In genomic region chr19:57123503-57124137, GRCm38 (mm10) we compare ENCODE assay signal across 8 mouse cellular contexts.
DNase-seq lines count a peak whose midpoint lies in the region; ATAC-seq and TF ChIP-seq lines count a peak whose summit lies in the region.

No protein-coding gene starts in this region.

- no peaks in the 10 kb centered on the region for H3K9me3 ChIP-seq in intestine, embryonic 14.5 days (ENCODE audit: control insufficient read depth, low read length)

- WGBS in intestine, embryonic 14.5 days, result 65% methylated on average over 11 of the region's 11 CpGs
- WGBS in spleen, adult 2 months, result 7% methylated on average over 11 of the region's 11 CpGs

- no peak overlapping the region for H3K4me3 ChIP-seq in brown adipose tissue, adult 24 weeks (ENCODE audit: insufficient read depth, low read depth, low read length)
- H3K4me3 ChIP-seq in intestine, embryonic 14.5 days (ENCODE audit: low read depth, low read length), result no peak overlapping the region
- 0 out of 2 replicates have a peak overlapping the region, but pooled peaks have one; percentile 11 for H3K4me3 ChIP-seq in spleen, adult 2 months (ENCODE audit: extremely low read depth, insufficient read depth, insufficient read length)

- H3K4me1 ChIP-seq in brown adipose tissue, adult 24 weeks (ENCODE audit: control insufficient read depth, insufficient read depth, insufficient read length, low read length), result peaks cover 12% of the 10 kb centered on the region
- peaks cover 9% of the 10 kb centered on the region for H3K4me1 ChIP-seq in intestine, embryonic 14.5 days (replicated peaks; ENCODE audit: control insufficient read depth, insufficient read depth, low read length)
- H3K4me1 ChIP-seq in spleen, adult 2 months (ENCODE audit: control insufficient read depth, insufficient read depth, insufficient read length), result peaks cover 33% of the 10 kb centered on the region

- H3K36me3 ChIP-seq in intestine, embryonic 14.5 days (ENCODE audit: control insufficient read depth, insufficient read depth, low read length), result no peaks in the 10 kb centered on the region
- no peaks in the 10 kb centered on the region for H3K36me3 ChIP-seq in spleen, adult 2 months (ENCODE audit: control insufficient read depth, insufficient read depth, low read length)

- peak; percentile 72 to 78 for DNase-seq in CD8-positive naive resting alpha-beta T cell, adult 2 months (ENCODE audit: low read depth in 2 of 2, low spot score in 2 of 2)
- DNase-seq in heart, adult 11 months, result peak; percentile 99
- DNase-seq in intestine, embryonic 14.5 days (ENCODE audit: low spot score), result no peak
- DNase-seq in lung, adult 18-20 months, result peak; percentile 78 to 84
- DNase-seq in spleen, adult 2 months (ENCODE audit: low read depth in 1 of 2, low spot score in 2 of 2), result peak; percentile 75 to 79
- DNase-seq in c-Kit-positive CD71-positive TER-119-positive erythroid progenitor cells, embryonic 14.5 days (ENCODE audit: low spot score), result no peak
- no peak for DNase-seq in urinary bladder, postnatal 14 days (ENCODE audit: low spot score)

- no peaks in the 10 kb centered on the region for H3K27me3 ChIP-seq in intestine, embryonic 14.5 days (replicated peaks; ENCODE audit: control insufficient read depth, insufficient read depth, low read length)
- H3K27me3 ChIP-seq in spleen, adult 2 months (ENCODE audit: control insufficient read depth, insufficient read depth, low read length), result no peaks in the 10 kb centered on the region

- peak overlapping the region; percentile 87 for H3K27ac ChIP-seq in brown adipose tissue, adult 24 weeks (replicated peaks; ENCODE audit: low read depth, low read length)
- H3K27ac ChIP-seq in intestine, embryonic 14.5 days (ENCODE audit: low read depth), result 0 out of 2 replicates have a peak overlapping the region, but pooled peaks have one; percentile 1
- H3K27ac ChIP-seq in spleen, adult 2 months (ENCODE audit: insufficient read depth, low read length), result peak overlapping the region; percentile 95

- no peak overlapping the region for H3K4me2 ChIP-seq in intestine, embryonic 14.5 days (ENCODE audit: low read length)

- no peak overlapping the region for H3K9ac ChIP-seq in intestine, embryonic 14.5 days (ENCODE audit: low read length)

- ATAC-seq in intestine, embryonic 14.5 days (replicated peaks; ENCODE audit: low FRiP score, low TSS enrichment, low read depth), result no peak

- TF ChIP-seq CTCF in spleen, adult 2 months (IDR thresholded peaks at IDR 0.05; ENCODE audit: extremely low read depth, insufficient read depth, insufficient read length, insufficient replicate concordance), result no peak

- TF ChIP-seq POLR2A in spleen, adult 2 months (IDR thresholded peaks at IDR 0.05; ENCODE audit: low read depth, low read length), result peak; percentile 53; the same call in 1 of the 2 replicates

Comparison
In these comparisons a context has a peak if more than half of its experiments do, and no peak if none do; other contexts are left out.
1. DNase-seq: peak in CD8-positive naive resting alpha-beta T cell, adult 2 months (2 of 2), heart, adult 11 months (single experiment), lung, adult 18-20 months (2 of 2) and spleen, adult 2 months (2 of 2); none in intestine, embryonic 14.5 days (single experiment), c-Kit-positive CD71-positive TER-119-positive erythroid progenitor cells, embryonic 14.5 days (single experiment) and urinary bladder, postnatal 14 days (single experiment).
2. H3K27ac ChIP-seq: peak in every context shown above with its lines; median percentile 95 in spleen, adult 2 months; 87 in brown adipose tissue, adult 24 weeks; 1 in intestine, embryonic 14.5 days.